Mouse (Mus musculus): ENCODE measurements around the gene Olfml1.

Gene Olfml1

GRCm38 (mm10) chr7:107567261-107567671 lies at the start of gene Olfml1:
TSS of gene Olfml1 (plus strand) at chr7:107567446.
- no peak for TF ChIP-seq CTCF (conservative IDR thresholded peaks at IDR 0.05; ENCODE audit: low read length)
- no peak for TF ChIP-seq NANOG (IDR thresholded peaks at IDR 0.05; ENCODE audit: borderline replicate concordance, low read length)
- TF ChIP-seq POU5F1 (IDR thresholded peaks at IDR 0.05; ENCODE audit: borderline replicate concordance, low read length): no peak
- Histone ChIP-seq H3K4me1 (replicated peaks; ENCODE audit: low read depth, low read length) (no peaks in the 10 kb centered on the region; the same call in 1 of the 2 replicates), H3K9me3 (ENCODE audit: low read length) (peaks cover 15% of the 10 kb centered on the region), H3K27me3 (ENCODE audit: insufficient read depth, low read length) (no peaks in the 10 kb centered on the region), H3K36me3 (ENCODE audit: insufficient read depth, low read length) (no peaks in the 10 kb centered on the region), H3K4me3 (replicated peaks; ENCODE audit: low read length) (no peak within 1 kb of the TSS)

GRCm38 (mm10) chr7:107519256-107520025 lies 47.8 kb upstream of the Olfml1 start:
- Histone ChIP-seq H3K9me3 (ENCODE audit: low read length) (no peaks in the 10 kb centered on the region), H3K4me3 (replicated peaks; ENCODE audit: low read length) (no peak overlapping the region), H3K4me1 (replicated peaks; ENCODE audit: low read depth, low read length) (no peaks in the 10 kb centered on the region), H3K27me3 (ENCODE audit: insufficient read depth, low read length) (no peaks in the 10 kb centered on the region), H3K36me3 (ENCODE audit: insufficient read depth, low read length) (0 out of 2 replicates have a peak, but pooled peaks cover 5% of the 10 kb centered on the region)
- TF ChIP-seq POU5F1 (IDR thresholded peaks at IDR 0.05; ENCODE audit: borderline replicate concordance, low read length) (no peak), NANOG (IDR thresholded peaks at IDR 0.05; ENCODE audit: borderline replicate concordance, low read length) (no peak), CTCF (conservative IDR thresholded peaks at IDR 0.05; ENCODE audit: low read length) (no peak)

- Histone ChIP-seq H3K4me1 (replicated peaks; ENCODE audit: low read depth, low read length) (0 out of 2 replicates have a peak, but pooled peaks cover under 1% of the 10 kb centered on the region), H3K9me3 (ENCODE audit: low read length) (no peaks in the 10 kb centered on the region), H3K36me3 (ENCODE audit: insufficient read depth, low read length) (0 out of 2 replicates have a peak, but pooled peaks cover 5% of the 10 kb centered on the region), H3K27me3 (ENCODE audit: insufficient read depth, low read length) (no peaks in the 10 kb centered on the region), H3K4me3 (replicated peaks; ENCODE audit: low read length) (no peak overlapping the region)
- TF ChIP-seq CTCF (conservative IDR thresholded peaks at IDR 0.05; ENCODE audit: low read length) (no peak), NANOG (IDR thresholded peaks at IDR 0.05; ENCODE audit: borderline replicate concordance, low read length) (no peak), POU5F1 (IDR thresholded peaks at IDR 0.05; ENCODE audit: borderline replicate concordance, low read length) (no peak)
Measured at GRCm38 (mm10) chr7:107521411-107521810, 45.8 kb upstream of the Olfml1 start.

GRCm38 (mm10) chr7:107526299-107526698 lies 40.9 kb upstream of the Olfml1 start:
- Histone ChIP-seq H3K27me3 (ENCODE audit: insufficient read depth, low read length) (no peaks in the 10 kb centered on the region), H3K36me3 (ENCODE audit: insufficient read depth, low read length) (no peaks in the 10 kb centered on the region), H3K4me3 (replicated peaks; ENCODE audit: low read length) (no peak overlapping the region), H3K9me3 (ENCODE audit: low read length) (no peaks in the 10 kb centered on the region), H3K4me1 (replicated peaks; ENCODE audit: low read depth, low read length) (0 out of 2 replicates have a peak, but pooled peaks cover 2% of the 10 kb centered on the region)
- TF ChIP-seq CTCF (conservative IDR thresholded peaks at IDR 0.05; ENCODE audit: low read length) (peak; percentile 82), POU5F1 (IDR thresholded peaks at IDR 0.05; ENCODE audit: borderline replicate concordance, low read length) (no peak), NANOG (IDR thresholded peaks at IDR 0.05; ENCODE audit: borderline replicate concordance, low read length) (no peak)

- 0 out of 2 replicates have a peak, but pooled peaks cover 2% of the 10 kb centered on the region for H3K4me1 ChIP-seq (replicated peaks; ENCODE audit: low read depth, low read length)
- H3K9me3 ChIP-seq (ENCODE audit: low read length): no peaks in the 10 kb centered on the region
- H3K27me3 ChIP-seq (ENCODE audit: insufficient read depth, low read length): no peaks in the 10 kb centered on the region
- H3K4me3 ChIP-seq (replicated peaks; ENCODE audit: low read length): no peak overlapping the region
- 0 out of 2 replicates have a peak, but pooled peaks cover 5% of the 10 kb centered on the region for H3K36me3 ChIP-seq (ENCODE audit: insufficient read depth, low read length)
- TF ChIP-seq CTCF (conservative IDR thresholded peaks at IDR 0.05; ENCODE audit: low read length) (no peak), POU5F1 (IDR thresholded peaks at IDR 0.05; ENCODE audit: borderline replicate concordance, low read length) (no peak), NANOG (IDR thresholded peaks at IDR 0.05; ENCODE audit: borderline replicate concordance, low read length) (no peak)
Measured at GRCm38 (mm10) chr7:107528169-107528772, 39.0 kb upstream of the Olfml1 start.

GRCm38 (mm10) chr7:107529364-107529763 lies 37.9 kb upstream of the Olfml1 start:
- Histone ChIP-seq H3K27me3 (ENCODE audit: insufficient read depth, low read length) (no peaks in the 10 kb centered on the region), H3K4me1 (replicated peaks; ENCODE audit: low read depth, low read length) (0 out of 2 replicates have a peak, but pooled peaks cover 2% of the 10 kb centered on the region), H3K9me3 (ENCODE audit: low read length) (0 out of 2 replicates have a peak, but pooled peaks cover 3% of the 10 kb centered on the region), H3K4me3 (replicated peaks; ENCODE audit: low read length) (no peak overlapping the region), H3K36me3 (ENCODE audit: insufficient read depth, low read length) (0 out of 2 replicates have a peak, but pooled peaks cover 5% of the 10 kb centered on the region)
- TF ChIP-seq CTCF (conservative IDR thresholded peaks at IDR 0.05; ENCODE audit: low read length) (no peak), NANOG (IDR thresholded peaks at IDR 0.05; ENCODE audit: borderline replicate concordance, low read length) (no peak), POU5F1 (IDR thresholded peaks at IDR 0.05; ENCODE audit: borderline replicate concordance, low read length) (no peak)

GRCm38 (mm10) chr7:107535311-107535710 lies 31.9 kb upstream of the Olfml1 start:
- TF ChIP-seq CTCF (conservative IDR thresholded peaks at IDR 0.05; ENCODE audit: low read length) (no peak), NANOG (IDR thresholded peaks at IDR 0.05; ENCODE audit: borderline replicate concordance, low read length) (no peak), POU5F1 (IDR thresholded peaks at IDR 0.05; ENCODE audit: borderline replicate concordance, low read length) (no peak)
- 0 out of 2 replicates have a peak, but pooled peaks cover 9% of the 10 kb centered on the region for H3K9me3 ChIP-seq (ENCODE audit: low read length)
- 0 out of 2 replicates have a peak, but pooled peaks cover 11% of the 10 kb centered on the region for H3K36me3 ChIP-seq (ENCODE audit: insufficient read depth, low read length)
- peaks cover 24% of the 10 kb centered on the region for H3K4me1 ChIP-seq (replicated peaks; ENCODE audit: low read depth, low read length)
- no peaks in the 10 kb centered on the region for H3K27me3 ChIP-seq (ENCODE audit: insufficient read depth, low read length)
- no peak overlapping the region for H3K4me3 ChIP-seq (replicated peaks; ENCODE audit: low read length)

- 0 out of 2 replicates have a peak, but pooled peaks cover 11% of the 10 kb centered on the region for H3K36me3 ChIP-seq (ENCODE audit: insufficient read depth, low read length)
- no peak overlapping the region for H3K4me3 ChIP-seq (replicated peaks; ENCODE audit: low read length)
- 0 out of 2 replicates have a peak, but pooled peaks cover 9% of the 10 kb centered on the region for H3K9me3 ChIP-seq (ENCODE audit: low read length)
- H3K4me1 ChIP-seq (replicated peaks; ENCODE audit: low read depth, low read length): peaks cover 24% of the 10 kb centered on the region
- no peaks in the 10 kb centered on the region for H3K27me3 ChIP-seq (ENCODE audit: insufficient read depth, low read length)
- TF ChIP-seq NANOG (IDR thresholded peaks at IDR 0.05; ENCODE audit: borderline replicate concordance, low read length): no peak
- TF ChIP-seq POU5F1 (IDR thresholded peaks at IDR 0.05; ENCODE audit: borderline replicate concordance, low read length): no peak
Measured at GRCm38 (mm10) chr7:107536516-107536915, 30.7 kb upstream of the Olfml1 start.
